Mouse (Mus musculus) ES-Bruce4 (cell line): ENCODE results near the gene Kif20b. TPM values are rescaled to one million over a fixed set of nuclear protein-coding genes. Genes with fewer than 3 reads are reported as not detected.

Experiments
- H3K27ac ChIP-seq: 2 replicates; pipeline ENCODE4 v1.5.1; 2012; ENCODE audit warnings: low read length, inconsistent platforms; ENCODE audit not compliant: insufficient read depth
- H3K27me3 ChIP-seq: 2 replicates; pipeline ENCODE4 v1.6.1; 2012; ENCODE audit warnings: mild to moderate bottlenecking, low read length, inconsistent platforms; ENCODE audit not compliant: control insufficient read depth, poor library complexity, insufficient read depth, severe bottlenecking
- H3K36me3 ChIP-seq: 2 replicates; pipeline ENCODE4 v1.6.1; 2012; ENCODE audit warnings: inconsistent platforms, mild to moderate bottlenecking, low read length, moderate library complexity; ENCODE audit not compliant: control insufficient read depth, poor library complexity, insufficient read depth, severe bottlenecking
- H3K4me1 ChIP-seq: one replicate; pipeline ENCODE4 v1.8.1; 2011; ENCODE audit warnings: low read length; ENCODE audit not compliant: control insufficient read depth, insufficient read depth
- H3K4me3 ChIP-seq: 2 replicates; pipeline ENCODE4 v1.5.1; 2011; ENCODE audit warnings: low read depth, mild to moderate bottlenecking, low read length
- H3K9ac ChIP-seq: 2 replicates; pipeline ENCODE4 v1.6.1; 2012; ENCODE audit warnings: low read depth, mild to moderate bottlenecking, inconsistent platforms; ENCODE audit not compliant: poor library complexity, severe bottlenecking
- H3K9me3 ChIP-seq: replicated peaks from 2 replicates; pipeline ENCODE4 v1.6.1; 2012; ENCODE audit warnings: mild to moderate bottlenecking, low read length, inconsistent platforms; ENCODE audit not compliant: control insufficient read depth, poor library complexity, insufficient read depth, severe bottlenecking
- CTCF ChIP-seq: IDR thresholded peaks from one replicate; pipeline ENCODE4 v1.8.1; 2011; ENCODE audit warnings: low read depth, low read length
- EP300 ChIP-seq: IDR thresholded peaks from 2 replicates; pipeline ENCODE4 v1.6.1; 2011; ENCODE audit warnings: low read depth, low read length; ENCODE audit not compliant: insufficient read depth
- POLR2A ChIP-seq: IDR thresholded peaks from one replicate; pipeline ENCODE4 v1.8.1; 2011; ENCODE audit warnings: low read length; ENCODE audit not compliant: insufficient read depth
- polyA plus RNA-seq: library from polyadenylated mRNA; stranded (reverse); fragments of >200 nt; gene quantifications from 2 replicates; pipeline ENCODE4 v1.2.4, GENCODE M21; 2011; ENCODE audit warnings: low read depth; ENCODE audit not compliant: missing spikeins, insufficient read depth, insufficient read length

The Kif20b gene
- polyA plus RNA-seq, result 133 and 144 TPM in 2 replicates

DNA sequence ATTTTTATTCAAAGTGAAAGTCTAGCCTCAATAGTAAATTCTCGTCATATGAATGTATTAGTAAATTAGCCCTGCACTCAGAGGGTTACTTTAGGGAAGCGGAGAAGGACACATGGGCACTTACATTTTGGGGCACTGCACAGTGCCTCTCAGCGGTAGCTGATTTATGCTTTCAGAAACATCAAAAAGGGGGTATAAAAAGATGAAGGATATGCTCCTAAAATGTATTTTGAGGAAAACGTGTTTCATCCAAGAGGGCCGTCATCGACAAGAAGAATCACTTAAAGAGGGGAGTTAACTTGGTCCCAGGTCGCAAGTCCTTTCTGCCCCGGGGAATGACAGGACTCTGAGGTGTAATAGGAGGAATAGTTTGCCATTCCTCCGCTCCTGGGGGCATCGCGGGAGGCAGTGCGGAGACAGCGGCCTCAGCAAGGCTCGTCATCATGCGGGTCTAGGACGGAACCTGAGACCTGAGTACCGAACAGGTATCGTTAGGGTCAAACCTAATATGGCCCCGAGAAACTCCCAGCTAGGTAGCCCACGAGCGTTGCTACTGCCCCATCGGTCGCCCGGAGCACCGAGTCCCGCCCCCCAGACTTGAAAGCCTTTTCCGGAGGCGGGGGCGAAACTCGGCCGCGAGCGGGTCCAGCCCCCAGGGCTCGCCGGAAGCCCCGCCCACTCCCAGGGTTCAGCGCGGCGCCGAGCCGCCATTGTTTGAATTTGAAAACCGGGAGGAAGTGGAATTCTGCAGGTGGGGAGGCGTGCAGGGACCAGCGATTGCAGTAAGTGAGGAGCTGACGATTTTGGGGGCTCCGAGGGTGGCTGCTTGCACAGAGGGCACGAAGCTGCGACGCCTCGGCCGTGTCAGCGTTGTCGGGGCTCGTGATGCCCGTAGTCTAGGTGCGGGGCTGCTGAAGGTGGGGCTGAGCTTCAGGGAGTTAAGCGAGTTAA lies at the start of gene Kif20b:
Gene Kif20b, plus strand, starts transcription at position 710 of the 951 bp plus-strand sequence.
- TF ChIP-seq EP300 (no peak), CTCF (no peak), POLR2A (no peak)
- H3K27ac ChIP-seq, result peak within 1 kb of the TSS; percentile 52
- peak within 1 kb of the TSS; percentile 93 for H3K4me3 ChIP-seq
- peaks cover 19% of the 10 kb centered on the region for H3K36me3 ChIP-seq
- peak within 1 kb of the TSS; percentile 67 for H3K9ac ChIP-seq
- H3K27me3 ChIP-seq, result no peaks in the 10 kb centered on the region
- H3K4me1 ChIP-seq, result peaks cover 2% of the 10 kb centered on the region
- H3K9me3 ChIP-seq, result no peaks in the 10 kb centered on the region

- TF ChIP-seq CTCF (no peak), EP300 (no peak), POLR2A (no peak)
- no peak overlapping the region for H3K27ac ChIP-seq
- no peak overlapping the region for H3K4me3 ChIP-seq
- no peaks in the 10 kb centered on the region for H3K4me1 ChIP-seq
- H3K9me3 ChIP-seq, result no peaks in the 10 kb centered on the region
- no peak overlapping the region for H3K9ac ChIP-seq
- H3K36me3 ChIP-seq, result no peaks in the 10 kb centered on the region
- peaks cover 2% of the 10 kb centered on the region; the same call in 1 of the 2 replicates for H3K27me3 ChIP-seq
Measured at GRCm38 (mm10) chr19:34876676-34877075, 45.5 kb upstream of the Kif20b start.

DNA sequence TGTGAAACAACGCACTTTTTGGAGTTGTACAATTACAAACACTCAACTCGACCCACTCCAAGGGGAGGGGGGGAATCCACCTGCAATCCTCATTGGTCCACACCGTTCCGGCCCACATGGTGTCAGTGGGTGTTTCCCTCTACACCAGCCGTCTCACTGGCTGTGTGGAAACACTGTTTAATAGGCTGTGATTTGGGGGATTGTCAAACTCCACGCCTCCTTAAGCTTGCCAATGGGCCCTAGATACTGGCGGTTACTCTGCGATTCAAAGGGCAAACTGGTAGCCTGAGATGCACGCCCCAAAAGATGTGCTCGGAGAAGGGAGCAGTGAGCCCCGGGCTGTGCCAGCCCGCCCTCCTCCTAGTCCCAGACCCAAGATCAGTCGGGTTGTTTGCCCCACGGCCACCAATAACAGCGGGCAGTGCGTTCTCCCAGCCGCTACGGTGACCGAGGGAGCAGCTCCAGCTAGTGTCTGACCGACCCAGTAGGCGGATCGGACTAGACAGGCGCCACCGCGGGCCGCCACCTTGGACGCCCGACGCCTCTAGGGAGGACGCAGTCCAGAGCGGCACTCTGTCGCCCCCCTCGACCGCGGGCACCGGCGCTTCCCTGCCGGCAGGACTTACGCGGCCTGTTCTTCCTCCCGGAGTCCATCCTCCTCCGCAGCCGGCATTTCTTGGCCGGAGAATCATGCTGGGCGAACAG lies 44.1 kb upstream of the Kif20b start:
- Histone ChIP-seq H3K4me1 (no peaks in the 10 kb centered on the region), H3K9me3 (no peaks in the 10 kb centered on the region), H3K9ac (peak overlapping the region; percentile 97), H3K27ac (peak overlapping the region; percentile 71), H3K27me3 (peaks cover 2% of the 10 kb centered on the region; the same call in 1 of the 2 replicates), H3K4me3 (peak overlapping the region; percentile 85), H3K36me3 (no peaks in the 10 kb centered on the region)
- TF ChIP-seq EP300 (no peak), CTCF (no peak), POLR2A (peak; percentile 72)

- Histone ChIP-seq H3K9ac (peak within 1 kb of the TSS; percentile 97), H3K4me1 (no peaks in the 10 kb centered on the region), H3K36me3 (no peaks in the 10 kb centered on the region), H3K9me3 (no peaks in the 10 kb centered on the region), H3K27me3 (peaks cover 2% of the 10 kb centered on the region; the same call in 1 of the 2 replicates), H3K27ac (peak within 1 kb of the TSS; percentile 71), H3K4me3 (peak within 1 kb of the TSS; percentile 85)
- TF ChIP-seq CTCF (no peak), EP300 (no peak), POLR2A (no peak)
Measured at GRCm38 (mm10) chr19:34878603-34879541, 43.3 kb upstream of the Kif20b start, which contains the start of gene Pank1. Pank1 (minus strand) TSS chr19:34879455.

GRCm38 (mm10) chr19:34879624-34880023 lies 42.5 kb upstream of the Kif20b start:
- H3K27me3 ChIP-seq, result peaks cover 2% of the 10 kb centered on the region; the same call in 1 of the 2 replicates
- H3K9ac ChIP-seq, result peak overlapping the region; percentile 97
- no peak overlapping the region for H3K27ac ChIP-seq
- no peaks in the 10 kb centered on the region for H3K4me1 ChIP-seq
- H3K36me3 ChIP-seq, result no peaks in the 10 kb centered on the region
- H3K4me3 ChIP-seq, result peak overlapping the region; percentile 85; the same call in 1 of the 2 replicates
- TF ChIP-seq POLR2A (no peak), EP300 (no peak), CTCF (no peak)
- no peaks in the 10 kb centered on the region for H3K9me3 ChIP-seq
